Mouse (Mus musculus) midbrain, embryonic 14.5 days (tissue): ENCODE measurements around the gene Tas2r135. TPM values are rescaled to one million over a fixed set of nuclear protein-coding genes. Genes with fewer than 3 reads are reported as not detected.

Experiments used
- ATAC-seq: fragments of 200-750 bp; cut with Nextera tagmentation; 2 replicates; pipeline ENCODE4 v1.8.0; 2017; ENCODE audit warnings: moderate number of reproducible peaks, moderate library complexity; ENCODE audit not compliant: low FRiP score, low TSS enrichment
- DNase-seq: peaks from one replicate; pipeline ENCODE4 v3.0.0-alpha.2; 2015
- H3K27ac ChIP-seq: fragments of 300-500 bp; sonication (generic); replicated peaks from 2 replicates; pipeline ENCODE4 v1.5.1; 2014; ENCODE audit warnings: mild to moderate bottlenecking, low read depth, low read length, moderate library complexity
- H3K27me3 ChIP-seq: fragments of 300-500 bp; sonication (generic); 2 replicates; pipeline ENCODE4 v1.6.1; 2014; ENCODE audit warnings: low read length, control low read depth, mixed read lengths; ENCODE audit not compliant: control insufficient read depth, insufficient read depth
- H3K36me3 ChIP-seq: fragments of 300-500 bp; sonication (generic); 2 replicates; pipeline ENCODE4 v1.6.1; 2014; ENCODE audit warnings: low read length, control low read depth; ENCODE audit not compliant: control insufficient read depth, insufficient read depth
- H3K4me1 ChIP-seq: fragments of 300-500 bp; sonication (generic); 2 replicates; pipeline ENCODE4 v1.6.1; 2014; ENCODE audit warnings: mild to moderate bottlenecking, antibody characterized with exemption, low read length, control low read depth; ENCODE audit not compliant: control insufficient read depth, insufficient read depth
- H3K4me2 ChIP-seq: fragments of 300-500 bp; sonication (generic); 2 replicates; pipeline ENCODE4 v1.6.1; 2014; ENCODE audit warnings: mild to moderate bottlenecking, low read length, moderate library complexity
- H3K4me3 ChIP-seq: fragments of 300-500 bp; sonication (generic); replicated peaks from 2 replicates; pipeline ENCODE4 v1.5.1; 2014; ENCODE audit warnings: low read depth, low read length
- H3K9ac ChIP-seq: fragments of 300-500 bp; sonication (generic); replicated peaks from 2 replicates; pipeline ENCODE4 v1.6.1; 2014; ENCODE audit warnings: mild to moderate bottlenecking, low read length, moderate library complexity
- H3K9me3 ChIP-seq: fragments of 300-500 bp; sonication (generic); 2 replicates; pipeline ENCODE4 v1.6.1; 2016; ENCODE audit warnings: low read length, control low read depth, mixed read lengths; ENCODE audit not compliant: control insufficient read depth
- WGBS: fragments of 180-500 bp; shearing (Covaris S2); extraction: QIAGEN DNeasy Blood & Tissue Kit; methylation state at CpG from one replicate; pipeline ENCODE4 v1.1.7; 2014; 5-methylcytosine and 5-hydroxymethylcytosine counted together
- polyA plus RNA-seq: library from polyadenylated mRNA; unstranded; fragments of >200 nt; fragmentation: Nextera tagmentation; extraction: Ambion mirVana; gene quantifications from 2 replicates; pipeline ENCODE4 v1.2.1, GENCODE M21; 2014

The Tas2r135 gene
- polyA plus RNA-seq, result not detected in 2 replicates

DNA sequence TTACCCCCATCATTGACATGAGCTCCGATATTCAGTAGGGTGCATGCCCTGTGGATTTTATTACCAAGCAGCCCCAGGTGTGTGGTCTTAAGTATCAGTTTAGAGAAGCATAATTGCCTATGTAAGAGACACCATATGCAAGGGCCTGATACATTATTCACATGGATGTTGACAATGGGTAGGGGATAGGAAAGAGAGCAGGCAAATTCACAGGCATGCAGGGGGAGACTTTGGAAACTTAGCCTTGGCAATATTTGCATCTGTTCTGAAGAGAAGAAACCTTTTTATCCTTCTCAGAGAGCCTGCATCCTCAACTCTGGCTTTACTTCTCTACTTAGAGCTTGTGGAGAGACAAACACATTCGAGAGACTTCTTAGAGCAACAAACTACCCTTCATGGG lies at the start of gene Tas2r135:
Tas2r135 (plus strand) TSS at position 301 of the 400 bp plus-strand sequence.
- Histone ChIP-seq H3K4me1 (no peaks in the 10 kb centered on the region), H3K4me3 (no peak within 1 kb of the TSS), H3K9me3 (no peaks in the 10 kb centered on the region), H3K36me3 (no peaks in the 10 kb centered on the region), H3K27me3 (no peaks in the 10 kb centered on the region), H3K4me2 (no peak within 1 kb of the TSS), H3K9ac (no peak within 1 kb of the TSS), H3K27ac (no peak within 1 kb of the TSS)
- DNase-seq (no peak), ATAC-seq (no peak)
- 86% methylated on average over 2 of the region's 2 CpGs for WGBS

DNA sequence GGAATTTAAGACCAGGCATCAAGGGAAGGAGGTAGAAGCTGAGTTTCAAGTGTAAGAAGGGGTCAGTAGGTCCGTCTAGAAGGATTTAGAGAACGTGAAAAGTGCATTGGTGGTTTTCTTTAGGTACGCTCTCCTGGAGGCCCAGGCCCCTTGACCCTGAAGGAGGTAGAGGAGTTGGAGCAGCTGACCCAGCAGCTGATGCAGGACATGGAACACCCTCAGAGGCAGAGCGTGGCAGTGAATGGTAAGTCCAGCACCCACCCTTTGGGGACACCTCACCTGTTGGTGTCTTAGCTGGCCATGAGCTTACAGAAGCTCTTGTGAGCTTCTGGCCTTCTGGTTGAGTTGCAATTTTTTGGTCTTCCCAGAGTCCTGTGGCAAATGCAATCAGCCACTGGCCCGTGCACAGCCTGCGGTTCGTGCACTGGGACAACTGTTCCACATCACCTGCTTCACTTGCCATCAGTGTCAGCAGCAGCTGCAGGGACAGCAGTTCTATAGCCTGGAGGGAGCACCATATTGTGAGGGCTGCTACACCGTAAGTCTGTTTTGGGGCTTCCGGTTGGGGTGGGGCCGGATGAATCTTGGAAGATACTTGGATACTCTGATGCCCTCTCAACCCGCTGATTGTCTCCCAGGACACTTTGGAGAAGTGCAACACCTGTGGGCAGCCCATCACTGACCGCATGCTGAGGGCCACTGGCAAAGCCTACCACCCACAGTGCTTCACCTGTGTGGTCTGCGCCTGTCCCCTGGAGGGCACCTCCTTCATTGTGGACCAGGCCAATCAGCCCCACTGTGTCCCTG lies 49.2 kb upstream of the Tas2r135 start:
- H3K4me2 ChIP-seq, result no peak overlapping the region
- H3K27me3 ChIP-seq, result no peaks in the 10 kb centered on the region
- H3K36me3 ChIP-seq, result peaks cover 54% of the 10 kb centered on the region
- H3K4me1 ChIP-seq, result peaks cover 23% of the 10 kb centered on the region
- no peak overlapping the region for H3K9ac ChIP-seq
- ATAC-seq (no peak), DNase-seq (no peak)
- no peak overlapping the region for H3K4me3 ChIP-seq
- H3K27ac ChIP-seq, result no peak overlapping the region
- WGBS, result 94% methylated on average over 13 of the region's 13 CpGs
- no peaks in the 10 kb centered on the region for H3K9me3 ChIP-seq

DNA sequence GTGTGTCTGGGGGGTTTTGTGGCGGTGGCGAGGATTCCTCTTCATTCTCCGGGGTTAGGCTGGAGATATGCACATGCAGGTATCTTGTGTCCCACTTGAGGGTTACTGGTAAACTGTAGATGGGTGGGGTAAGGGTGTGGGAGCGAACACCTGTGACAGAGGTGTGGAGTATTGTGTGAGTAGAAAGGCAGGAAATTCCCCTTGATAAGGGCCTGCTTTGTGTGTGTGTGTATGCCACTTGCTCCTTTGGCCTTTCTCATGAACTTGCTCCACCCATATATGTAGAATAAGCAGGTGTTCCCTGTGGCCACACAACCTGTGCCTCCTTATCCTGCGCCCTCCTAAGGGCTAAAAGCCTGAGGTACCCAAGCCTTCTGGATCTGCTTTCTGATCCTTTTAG lies 48.3 kb upstream of the Tas2r135 start:
- H3K36me3 ChIP-seq, result peaks cover 54% of the 10 kb centered on the region
- H3K27ac ChIP-seq, result no peak overlapping the region
- no peaks in the 10 kb centered on the region for H3K27me3 ChIP-seq
- no peak overlapping the region for H3K4me3 ChIP-seq
- H3K4me1 ChIP-seq, result peaks cover 14% of the 10 kb centered on the region
- WGBS, result 97% methylated on average over 5 of the region's 5 CpGs
- no peak overlapping the region for H3K9ac ChIP-seq
- no peak overlapping the region for H3K4me2 ChIP-seq
- H3K9me3 ChIP-seq, result no peaks in the 10 kb centered on the region
- DNase-seq, result no peak
- ATAC-seq, result no peak

DNA sequence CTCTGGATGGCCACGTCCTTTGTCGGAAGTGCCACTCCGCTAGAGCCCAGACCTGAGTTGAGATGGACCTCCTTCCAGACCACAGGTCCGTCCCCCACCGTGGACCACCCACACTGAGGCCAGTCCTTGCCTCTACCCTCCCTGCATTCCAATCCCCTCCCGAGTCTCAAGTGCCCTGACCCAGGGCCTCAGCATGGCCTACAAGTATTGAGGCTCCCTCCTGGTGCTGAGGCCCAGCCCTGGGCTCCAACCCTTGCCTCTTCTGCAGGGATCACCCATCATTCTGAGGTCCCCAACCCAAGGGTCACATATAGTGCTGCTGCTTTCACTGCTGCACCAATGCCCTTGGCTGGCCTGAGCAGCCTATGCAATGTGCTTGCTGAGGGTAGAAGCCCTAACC lies 47.3 kb upstream of the Tas2r135 start:
- Histone ChIP-seq H3K27ac (no peak overlapping the region), H3K9me3 (no peaks in the 10 kb centered on the region), H3K27me3 (no peaks in the 10 kb centered on the region), H3K9ac (no peak overlapping the region), H3K4me1 (peaks cover 12% of the 10 kb centered on the region; the same call in 1 of the 2 replicates), H3K36me3 (peaks cover 54% of the 10 kb centered on the region), H3K4me2 (no peak overlapping the region), H3K4me3 (no peak overlapping the region)
- ATAC-seq (no peak), DNase-seq (no peak)
- WGBS, result 62% methylated on average over 6 of the region's 6 CpGs

DNA sequence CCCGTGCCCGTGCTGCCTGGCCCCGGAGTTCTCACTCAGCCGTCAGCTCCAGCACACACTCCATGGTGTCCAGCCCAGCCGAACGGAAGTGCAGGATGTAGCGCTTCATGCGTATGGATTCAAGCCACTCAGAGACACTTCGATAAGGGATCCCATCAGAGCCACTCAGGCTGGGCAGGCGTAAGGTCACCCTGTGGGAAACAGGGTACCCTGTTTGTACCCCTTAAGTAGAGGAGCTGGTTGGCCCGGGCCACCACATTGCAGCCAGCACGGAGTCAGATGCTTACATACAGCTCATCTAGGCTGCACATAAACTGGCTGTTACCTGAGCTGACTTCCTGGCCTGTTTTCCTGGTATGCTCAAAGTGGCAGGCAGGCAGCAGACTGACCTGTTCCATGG lies 46.3 kb upstream of the Tas2r135 start:
- Histone ChIP-seq H3K4me2 (no peak overlapping the region), H3K36me3 (peaks cover 49% of the 10 kb centered on the region), H3K27me3 (no peaks in the 10 kb centered on the region), H3K4me3 (no peak overlapping the region), H3K9me3 (no peaks in the 10 kb centered on the region), H3K4me1 (peaks cover 7% of the 10 kb centered on the region; the same call in 1 of the 2 replicates), H3K9ac (no peak overlapping the region), H3K27ac (no peak overlapping the region)
- ATAC-seq, result no peak
- WGBS, result 94% methylated on average over 12 of the region's 12 CpGs
- no peak for DNase-seq

DNA sequence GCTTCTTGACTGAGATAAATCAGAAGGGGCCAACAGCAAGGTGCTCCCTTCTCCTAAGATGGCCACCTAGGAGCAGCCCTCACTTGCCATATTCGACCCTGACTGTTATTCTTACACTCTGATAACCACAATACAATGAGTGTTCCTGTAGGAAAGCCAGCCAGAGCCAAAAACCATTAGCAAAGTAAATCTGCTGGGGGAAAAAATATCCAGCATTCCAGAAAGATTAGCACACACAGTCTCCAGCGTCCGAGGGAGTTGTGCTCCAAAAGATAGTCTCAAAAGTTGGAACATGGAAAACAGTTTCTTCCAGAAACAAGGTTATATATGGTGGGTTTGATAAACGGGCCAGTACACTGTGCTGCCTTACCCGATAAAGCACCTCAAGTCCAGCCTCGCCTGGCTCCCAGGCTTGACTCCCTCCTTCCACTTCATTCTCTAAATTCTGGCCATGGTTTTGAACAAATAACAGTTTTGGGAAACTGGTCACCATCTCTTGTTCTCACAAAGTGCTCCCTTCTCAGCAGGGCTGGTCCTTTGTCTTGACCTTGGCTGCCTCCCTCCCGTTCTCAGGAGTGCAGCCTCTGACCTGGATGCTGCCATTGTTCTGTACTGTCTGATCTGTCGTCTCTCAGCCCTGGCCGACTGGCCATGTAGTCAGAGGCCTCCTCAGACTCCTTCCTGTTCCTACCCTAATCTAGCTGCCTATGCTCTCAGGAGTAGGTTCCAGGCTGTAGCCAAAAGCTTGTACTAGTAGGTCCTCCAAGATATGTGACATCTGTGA lies 45.7 kb upstream of the Tas2r135 start:
- no peak overlapping the region for H3K4me3 ChIP-seq
- ATAC-seq (no peak), DNase-seq (no peak)
- H3K9me3 ChIP-seq, result no peaks in the 10 kb centered on the region
- H3K27ac ChIP-seq, result no peak overlapping the region
- H3K4me1 ChIP-seq, result peaks cover under 1% of the 10 kb centered on the region; the same call in 1 of the 2 replicates
- no peak overlapping the region for H3K9ac ChIP-seq
- WGBS, result 72% methylated on average over 9 of the region's 9 CpGs
- no peaks in the 10 kb centered on the region for H3K27me3 ChIP-seq
- peaks cover 49% of the 10 kb centered on the region for H3K36me3 ChIP-seq
- no peak overlapping the region for H3K4me2 ChIP-seq

DNA sequence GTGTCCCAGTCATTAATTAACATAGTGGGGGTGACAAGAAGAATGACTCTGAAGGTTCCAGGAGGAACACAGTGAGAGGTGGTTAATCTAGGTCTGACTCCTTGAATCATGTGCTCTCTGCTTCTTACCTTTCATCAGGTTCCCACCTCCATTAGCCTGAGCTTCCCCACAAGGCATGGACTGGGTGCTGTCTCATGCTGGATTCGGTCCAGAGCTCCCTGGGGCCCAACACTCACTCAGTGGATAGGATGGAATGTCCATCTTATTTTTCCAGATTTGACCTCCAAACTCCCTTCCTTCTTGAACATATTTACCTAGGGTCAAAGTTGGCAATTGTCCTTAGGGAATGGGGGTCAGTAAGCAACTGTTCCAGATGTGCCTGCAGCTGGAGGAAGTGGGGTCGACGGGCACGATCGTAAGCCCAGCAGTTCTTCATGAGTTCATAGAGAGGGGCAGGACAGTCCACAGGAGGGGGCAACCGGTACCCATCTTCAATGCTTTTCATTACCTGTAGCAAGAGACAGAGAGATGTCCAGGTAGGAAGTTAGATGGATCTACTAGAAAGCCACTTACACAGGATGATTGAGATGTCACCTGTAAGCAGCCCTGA lies 44.9 kb upstream of the Tas2r135 start:
- Histone ChIP-seq H3K36me3 (peaks cover 49% of the 10 kb centered on the region), H3K4me3 (no peak overlapping the region), H3K9ac (no peak overlapping the region), H3K27me3 (no peaks in the 10 kb centered on the region), H3K4me1 (no peaks in the 10 kb centered on the region), H3K27ac (no peak overlapping the region), H3K9me3 (no peaks in the 10 kb centered on the region), H3K4me2 (no peak overlapping the region)
- ATAC-seq, result no peak
- no peak for DNase-seq
- WGBS, result 93% methylated on average over 6 of the region's 6 CpGs

DNA sequence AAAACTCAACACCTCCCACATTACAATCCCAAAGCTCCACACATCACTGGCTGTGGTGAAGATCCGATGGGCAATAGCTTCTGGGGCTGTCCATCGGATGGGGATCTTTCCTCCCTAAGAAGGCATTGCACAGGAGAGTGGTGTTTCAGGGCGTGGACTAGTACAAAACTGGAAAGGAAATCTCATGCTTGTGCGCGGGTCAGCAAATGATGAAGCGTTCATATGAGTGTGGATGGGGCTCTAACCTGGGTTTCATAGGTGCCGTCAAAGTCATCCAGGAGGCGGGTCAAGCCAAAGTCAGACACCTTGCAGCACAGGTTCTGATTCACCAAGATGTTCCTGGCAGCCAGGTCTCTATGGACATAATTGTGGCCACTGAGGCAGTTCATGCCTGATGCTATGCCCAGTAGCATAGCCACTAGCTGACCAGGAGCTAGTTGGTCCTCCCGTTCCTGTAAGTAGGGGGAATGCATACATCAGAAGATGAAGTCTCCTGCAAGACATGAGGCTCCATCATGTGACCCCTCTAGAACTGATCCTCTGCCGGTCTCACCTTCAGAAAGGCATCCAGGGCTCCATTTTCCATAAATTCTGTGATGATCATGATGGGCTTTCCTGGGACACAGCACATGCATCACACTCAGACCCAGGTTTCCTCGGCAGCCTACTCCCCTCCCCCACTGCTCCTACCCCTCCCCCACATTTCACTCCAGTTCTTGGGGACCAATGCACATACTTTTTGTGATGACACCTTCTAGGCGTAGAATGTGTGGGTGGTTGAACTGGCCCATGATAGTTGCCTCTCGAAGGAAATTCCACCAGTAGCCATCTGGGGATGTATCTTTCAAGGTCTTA lies 44.0 kb upstream of the Tas2r135 start:
- DNase-seq (no peak), ATAC-seq (no peak)
- no peaks in the 10 kb centered on the region for H3K9me3 ChIP-seq
- no peak overlapping the region for H3K4me3 ChIP-seq
- no peaks in the 10 kb centered on the region for H3K27me3 ChIP-seq
- H3K4me1 ChIP-seq, result no peaks in the 10 kb centered on the region
- peaks cover 40% of the 10 kb centered on the region for H3K36me3 ChIP-seq
- H3K9ac ChIP-seq, result no peak overlapping the region
- no peak overlapping the region for H3K4me2 ChIP-seq
- no peak overlapping the region for H3K27ac ChIP-seq
- WGBS, result 95% methylated on average over 13 of the region's 13 CpGs
